Mouse (Mus musculus): ENCODE measurements at regions not wholly inside any gene's neighbourhood (a gene's known extent, or its start where the extent isn't known, plus 50 kb on each side); places are given as distances from the start of the nearest gene placed in this dataset.

- no peak for TF ChIP-seq POLR2A (IDR thresholded peaks at IDR 0.05; ENCODE audit: low read depth, low read length)
- TF ChIP-seq CTCF (IDR thresholded peaks at IDR 0.05; ENCODE audit: extremely low read depth, insufficient read length, insufficient replicate concordance, low read depth, low read length), result no peak
These were observed 112.2 kb downstream of the Kif20b start for GRCm38 (mm10) chr19:35034408-35034807.
